Mouse (Mus musculus): ENCODE results near the gene Sgca. TPM values are rescaled to one million over a fixed set of nuclear protein-coding genes. Genes with fewer than 3 reads are reported as not detected.
A peak's percentile ranks its signal among the peaks of the same experiment; 100 is the strongest.
"Not testable (repeated sequence)": the region's sequence is repeated elsewhere in the genome, so short reads cannot be mapped to it uniquely, and the experiment has no call there.

The Sgca gene
- polyA plus RNA-seq (2017; shearing (Covaris generic)), result under 1 TPM in 1 of 2 experiments, not detected in 1; 0.46 TPM

- no peak for ATAC-seq
These were observed at the start of gene Sgca for GRCm38 (mm10) chr11:94976199-94976598. Gene Sgca, minus strand, starts transcription at chr11:94976327.

GRCm38 (mm10) chr11:95025227-95026012 is 49.3 kb upstream of the Sgca start:
- ATAC-seq, result no peak

GRCm38 (mm10) chr11:95024439-95025184 is 48.5 kb upstream of the Sgca start:
- ATAC-seq, result no peak

GRCm38 (mm10) chr11:95023481-95023880 is 47.4 kb upstream of the Sgca start:
- ATAC-seq, result no peak

- no peak for ATAC-seq
These were observed 46.3 kb upstream of the Sgca start for GRCm38 (mm10) chr11:95022237-95022992.

GRCm38 (mm10) chr11:95015484-95015883 is 39.4 kb upstream of the Sgca start:
- ATAC-seq, result no peak

GRCm38 (mm10) chr11:95012487-95012886 is 36.4 kb upstream of the Sgca start:
- no peak for ATAC-seq

GRCm38 (mm10) chr11:95012075-95012474 is 35.9 kb upstream of the Sgca start:
- no peak for ATAC-seq

GRCm38 (mm10) chr11:95011416-95011815 is 35.3 kb upstream of the Sgca start:
- ATAC-seq, result no peak

- not testable (repeated sequence) for ATAC-seq
These were observed 34.8 kb upstream of the Sgca start for GRCm38 (mm10) chr11:95010841-95011403.

GRCm38 (mm10) chr11:95010141-95010739 is 34.1 kb upstream of the Sgca start:
- no peak for ATAC-seq

GRCm38 (mm10) chr11:95009629-95010014 is 33.5 kb upstream of the Sgca start, which contains the start of gene Samd14:
Gene Samd14, plus strand, starts transcription at chr11:95009879.
- no peak for ATAC-seq

- peak; percentile 25 for ATAC-seq
These were observed 32.8 kb upstream of the Sgca start for GRCm38 (mm10) chr11:95008661-95009628.

- ATAC-seq, result no peak
These were observed 31.3 kb upstream of the Sgca start for GRCm38 (mm10) chr11:95007418-95007817.

GRCm38 (mm10) chr11:95006525-95007219 is 30.5 kb upstream of the Sgca start:
- peak; percentile 53 for ATAC-seq

GRCm38 (mm10) chr11:95006038-95006437 is 29.9 kb upstream of the Sgca start:
- no peak for ATAC-seq

GRCm38 (mm10) chr11:95004937-95005198 is 28.7 kb upstream of the Sgca start:
- ATAC-seq, result no peak

GRCm38 (mm10) chr11:95004136-95004936 is 28.2 kb upstream of the Sgca start:
- ATAC-seq, result no peak

- no peak for ATAC-seq
These were observed 26.6 kb upstream of the Sgca start for GRCm38 (mm10) chr11:95002705-95003104.

All from activated CD4-positive, CD25-positive, alpha-beta regulatory T cell, adult 4 months (primary cell).